Mouse (Mus musculus) forebrain, embryonic 12.5 days (tissue): ENCODE measurements around the gene Setd4. TPM values are rescaled to one million over a fixed set of nuclear protein-coding genes. Genes with fewer than 3 reads are reported as not detected.
"Not testable (repeated sequence)": the region's sequence is repeated elsewhere in the genome, so short reads cannot be mapped to it uniquely, and the experiment has no call there.

Experiments
- ATAC-seq: fragments of 200-750 bp; cut with Nextera tagmentation; 2 replicates; pipeline ENCODE4 v1.8.0; 2017; ENCODE audit warnings: moderate TSS enrichment; ENCODE audit not compliant: low FRiP score
- H3K27ac ChIP-seq: fragments of 300-500 bp; sonication (generic); 2 replicates; pipeline ENCODE4 v1.5.1; 2016; ENCODE audit warnings: mild to moderate bottlenecking
- H3K27me3 ChIP-seq: fragments of 300-500 bp; sonication (generic); 2 replicates; pipeline ENCODE4 v1.6.1; 2016; ENCODE audit warnings: mild to moderate bottlenecking
- H3K36me3 ChIP-seq: fragments of 300-500 bp; sonication (generic); replicated peaks from 2 replicates; pipeline ENCODE4 v1.6.1; 2016; ENCODE audit warnings: mild to moderate bottlenecking
- H3K4me1 ChIP-seq: fragments of 300-500 bp; sonication (generic); 2 replicates; pipeline ENCODE4 v1.6.1; 2016
- H3K4me2 ChIP-seq: fragments of 300-500 bp; sonication (generic); 2 replicates; pipeline ENCODE4 v1.6.1; 2016; ENCODE audit warnings: mild to moderate bottlenecking, moderate library complexity
- H3K4me3 ChIP-seq: fragments of 300-500 bp; sonication (generic); replicated peaks from 2 replicates; pipeline ENCODE4 v1.5.1; 2016; ENCODE audit warnings: mild to moderate bottlenecking
- H3K9ac ChIP-seq: fragments of 300-500 bp; sonication (generic); 2 replicates; pipeline ENCODE4 v1.6.1; 2016; ENCODE audit warnings: mild to moderate bottlenecking
- H3K9me3 ChIP-seq: fragments of 300-500 bp; sonication (generic); 2 replicates; pipeline ENCODE4 v1.6.1; 2016
- whole genome bisulfite sequencing: fragments of 180-500 bp; shearing (Covaris S2); methylation state at CpG from one replicate; pipeline ENCODE4 v1.1.7; 2016; 5-methylcytosine and 5-hydroxymethylcytosine counted together
- polyA plus RNA-seq: library from polyadenylated mRNA; unstranded; fragments of >200 nt; fragmentation: Nextera tagmentation; extraction: Ambion mirVana; gene quantifications from 2 replicates; pipeline ENCODE4 v1.2.1, GENCODE M21; 2016

The Setd4 gene
- polyA plus RNA-seq: 15.8 and 17.2 TPM in 2 replicates

DNA sequence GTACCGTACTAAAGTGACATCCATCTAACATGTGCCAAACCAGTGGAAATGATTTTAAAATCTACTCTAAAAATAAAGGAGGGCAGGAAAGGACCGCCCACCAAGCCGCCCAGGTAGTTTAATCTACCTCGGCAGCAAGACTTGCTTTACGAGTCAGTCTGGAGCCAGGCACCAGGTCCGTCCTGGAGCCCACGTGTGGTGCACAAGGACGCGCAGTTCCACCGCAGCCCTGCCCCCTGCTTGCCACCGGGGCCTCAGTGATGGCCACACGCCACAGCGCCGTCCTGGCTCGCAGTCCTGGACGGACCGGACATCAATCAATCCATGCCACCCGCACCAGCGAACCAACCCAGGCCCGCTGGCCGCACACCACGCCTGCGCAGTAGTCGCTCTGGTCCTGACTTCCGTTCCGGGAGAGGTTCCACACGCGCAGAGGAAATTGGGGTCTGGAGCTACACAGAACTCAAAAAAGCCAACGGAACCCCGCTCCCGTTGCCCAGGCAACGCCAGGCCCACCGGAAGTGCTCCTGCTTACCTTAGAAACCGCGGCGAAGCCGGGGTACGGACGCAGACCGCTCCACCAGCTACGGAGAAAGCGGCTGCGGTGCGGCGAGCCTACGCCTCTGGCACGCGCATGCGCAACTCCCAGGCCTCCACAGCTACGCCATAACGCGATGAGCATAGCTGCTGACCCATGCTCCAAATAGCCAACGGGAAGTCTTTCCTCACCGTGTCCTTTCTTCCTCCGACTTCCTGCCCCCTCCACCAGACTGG is at the start of gene Setd4:
TSS of gene Setd4 (minus strand) at position 625 of the 774 bp plus-strand sequence.
- Histone ChIP-seq H3K27ac (peak within 1 kb of the TSS; percentile 94), H3K27me3 (peaks cover 4% of the 10 kb centered on the region; the same call in 1 of the 2 replicates), H3K36me3 (no peaks in the 10 kb centered on the region), H3K4me2 (peak within 1 kb of the TSS; percentile 90), H3K9me3 (no peaks in the 10 kb centered on the region), H3K4me1 (peaks cover 20% of the 10 kb centered on the region), H3K9ac (peak within 1 kb of the TSS; percentile 74), H3K4me3 (peak within 1 kb of the TSS; percentile 62)
- 2% methylated on average over 55 of the region's 55 CpGs for WGBS
- peak; percentile 90 for ATAC-seq

DNA sequence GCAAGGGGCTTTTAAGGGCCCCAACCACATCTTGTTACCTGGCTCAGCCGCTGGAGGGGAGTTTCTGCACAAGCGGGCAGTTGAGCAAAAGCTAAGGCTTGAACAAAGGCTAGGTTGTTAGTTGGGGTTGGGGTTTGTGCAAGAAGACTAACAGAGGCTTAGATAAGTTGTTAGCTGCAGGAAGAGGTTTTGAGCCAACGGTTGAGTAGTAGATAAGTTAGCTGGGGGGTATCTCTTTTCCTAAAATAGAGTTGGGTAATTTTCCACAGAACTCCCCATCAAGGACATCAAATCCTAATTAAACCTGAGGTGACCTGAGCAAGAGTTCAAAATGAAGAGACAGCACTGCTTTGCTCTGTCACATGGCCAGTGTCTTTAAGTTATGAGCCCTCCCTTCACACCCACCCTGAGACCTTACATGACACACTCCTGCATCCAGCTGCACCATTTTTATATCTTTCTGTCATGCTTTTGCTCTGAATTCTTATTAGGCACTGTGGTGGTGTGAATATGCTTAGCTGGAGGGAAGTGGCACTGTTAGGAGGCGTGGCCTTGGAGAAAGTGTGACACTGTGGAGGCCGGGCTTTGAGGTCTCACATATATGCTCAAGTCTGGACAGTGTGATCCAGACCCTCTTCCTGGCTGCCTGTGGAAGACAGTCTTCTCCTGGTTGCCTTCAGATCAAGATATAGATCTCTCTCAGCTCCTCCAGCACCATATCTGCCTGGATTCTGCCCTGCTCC is 44.7 kb upstream of the Setd4 start:
- H3K27ac ChIP-seq: no peak overlapping the region
- no peaks in the 10 kb centered on the region for H3K9me3 ChIP-seq
- H3K4me3 ChIP-seq: no peak overlapping the region
- ATAC-seq: no peak
- H3K4me2 ChIP-seq: no peak overlapping the region
- 88% methylated on average over 5 of the region's 5 CpGs for WGBS
- no peaks in the 10 kb centered on the region for H3K4me1 ChIP-seq
- H3K27me3 ChIP-seq: no peaks in the 10 kb centered on the region; the same call in 1 of the 2 replicates
- H3K9ac ChIP-seq: no peak overlapping the region
- H3K36me3 ChIP-seq: no peaks in the 10 kb centered on the region

DNA sequence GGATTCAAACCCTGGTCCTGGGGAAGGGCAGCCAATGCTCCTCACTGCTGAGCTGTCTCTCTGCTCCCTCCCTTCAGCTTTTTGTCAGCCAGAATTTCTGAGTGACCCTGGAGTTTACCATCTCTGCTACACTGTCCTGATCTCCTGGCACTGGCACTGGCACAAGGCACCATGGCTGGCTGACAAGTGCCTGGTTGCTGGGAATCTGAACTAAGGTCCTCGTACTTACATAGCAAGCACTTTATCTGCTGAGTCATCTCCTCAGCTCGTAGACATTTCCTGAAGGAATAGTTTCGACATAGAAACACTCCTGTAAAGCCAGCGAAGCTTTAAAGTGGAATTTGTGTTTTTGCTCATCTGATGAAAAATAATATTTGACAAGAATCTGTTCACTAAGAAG is 40.1 kb upstream of the Setd4 start:
- Histone ChIP-seq H3K36me3 (no peaks in the 10 kb centered on the region), H3K4me2 (no peak overlapping the region), H3K9ac (no peak overlapping the region), H3K27ac (no peak overlapping the region), H3K9me3 (no peaks in the 10 kb centered on the region), H3K27me3 (no peaks in the 10 kb centered on the region), H3K4me1 (no peaks in the 10 kb centered on the region), H3K4me3 (no peak overlapping the region)
- WGBS: 78% methylated on average over 4 of the region's 4 CpGs
- no peak for ATAC-seq

DNA sequence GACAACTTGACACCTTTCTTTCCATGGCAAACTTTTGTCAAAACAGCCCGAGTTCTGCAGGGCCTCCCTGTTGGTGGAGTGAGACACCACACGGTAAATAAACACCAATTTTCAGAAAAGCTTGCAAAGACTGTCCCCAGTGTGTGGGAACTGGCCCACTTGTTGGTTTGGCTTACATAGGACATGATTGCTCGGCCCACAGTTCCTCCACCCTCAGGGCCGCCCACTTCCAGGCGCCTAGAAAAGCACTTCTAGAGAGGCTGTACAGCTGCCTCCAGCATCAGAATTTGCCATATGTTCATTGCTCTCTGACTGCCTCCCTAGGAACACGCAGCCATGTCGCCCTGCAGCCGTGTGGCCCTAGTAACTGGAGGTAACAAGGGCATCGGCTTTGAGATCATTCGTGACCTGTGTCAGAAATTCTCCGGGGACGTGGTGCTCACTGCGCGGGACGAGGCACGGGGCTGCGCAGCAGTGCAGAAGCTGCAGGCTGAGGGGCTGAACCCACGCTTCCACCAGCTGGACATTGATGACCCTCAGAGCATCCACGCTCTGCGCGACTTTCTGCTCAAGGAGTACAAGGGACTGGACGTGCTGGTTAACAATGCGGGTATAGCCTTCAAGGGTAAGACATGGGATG is 24.0 kb upstream of the Setd4 start, which contains the start of gene Gm5678:
TSS of gene Gm5678 (plus strand) at position 337 of the 640 bp plus-strand sequence.
- Histone ChIP-seq H3K9ac (no peak within 1 kb of the TSS), H3K36me3 (no peaks in the 10 kb centered on the region), H3K27me3 (no peaks in the 10 kb centered on the region), H3K4me2 (no peak within 1 kb of the TSS), H3K4me3 (no peak within 1 kb of the TSS), H3K27ac (no peak within 1 kb of the TSS), H3K9me3 (no peaks in the 10 kb centered on the region), H3K4me1 (no peaks in the 10 kb centered on the region)
- ATAC-seq: no peak
- 85% methylated on average over 23 of the region's 23 CpGs for WGBS

DNA sequence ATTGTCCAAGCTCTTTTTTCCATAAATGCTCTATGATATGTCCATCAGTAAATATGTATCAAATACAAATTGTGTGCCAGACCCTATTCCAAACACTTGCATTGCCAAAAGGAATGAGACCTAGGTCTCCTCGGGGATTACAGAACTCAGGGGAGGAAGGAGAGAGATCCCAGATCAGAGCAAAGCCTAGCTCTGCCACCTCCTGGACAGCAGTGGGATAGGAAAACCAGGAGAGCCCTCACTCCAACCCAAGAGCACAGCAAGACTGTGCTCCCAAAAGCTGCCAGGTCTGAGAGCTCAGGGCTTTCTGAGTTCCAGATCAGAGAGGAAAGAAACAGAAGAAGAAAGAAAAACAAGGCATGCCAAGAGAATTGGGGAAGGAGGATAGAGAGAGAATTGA is 22.9 kb upstream of the Setd4 start:
- 19% methylated on average over 1 of the region's 1 CpGs for WGBS
- Histone ChIP-seq H3K36me3 (no peaks in the 10 kb centered on the region), H3K4me3 (no peak overlapping the region), H3K4me1 (no peaks in the 10 kb centered on the region), H3K27me3 (no peaks in the 10 kb centered on the region), H3K9me3 (no peaks in the 10 kb centered on the region), H3K4me2 (no peak overlapping the region), H3K27ac (no peak overlapping the region), H3K9ac (no peak overlapping the region)
- ATAC-seq: no peak

DNA sequence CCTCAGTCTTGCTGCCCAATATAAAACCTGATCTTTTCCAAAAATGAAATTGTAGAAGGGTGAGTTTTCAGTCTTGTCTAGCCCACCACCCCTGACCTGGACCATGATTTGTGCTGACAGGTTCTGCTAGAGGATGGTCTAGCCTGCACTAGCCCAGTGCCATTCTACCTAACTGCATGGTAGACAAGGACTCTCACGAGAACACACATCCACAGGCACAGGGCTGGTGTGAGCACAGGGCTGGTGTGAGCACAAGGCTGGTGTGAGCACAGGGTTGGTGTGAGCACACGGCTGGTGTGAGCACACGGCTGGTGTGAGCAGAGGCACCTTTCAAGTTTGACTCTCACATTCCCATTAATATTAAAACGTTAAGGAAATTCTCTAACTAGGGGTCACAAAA is 20.8 kb upstream of the Setd4 start:
- WGBS: 82% methylated on average over 4 of the region's 4 CpGs
- H3K4me3 ChIP-seq: no peak overlapping the region
- H3K9me3 ChIP-seq: no peaks in the 10 kb centered on the region
- no peak overlapping the region for H3K9ac ChIP-seq
- H3K4me1 ChIP-seq: no peaks in the 10 kb centered on the region
- no peak overlapping the region for H3K4me2 ChIP-seq
- no peaks in the 10 kb centered on the region for H3K27me3 ChIP-seq
- no peak overlapping the region for H3K27ac ChIP-seq
- ATAC-seq: no peak
- no peaks in the 10 kb centered on the region for H3K36me3 ChIP-seq

DNA sequence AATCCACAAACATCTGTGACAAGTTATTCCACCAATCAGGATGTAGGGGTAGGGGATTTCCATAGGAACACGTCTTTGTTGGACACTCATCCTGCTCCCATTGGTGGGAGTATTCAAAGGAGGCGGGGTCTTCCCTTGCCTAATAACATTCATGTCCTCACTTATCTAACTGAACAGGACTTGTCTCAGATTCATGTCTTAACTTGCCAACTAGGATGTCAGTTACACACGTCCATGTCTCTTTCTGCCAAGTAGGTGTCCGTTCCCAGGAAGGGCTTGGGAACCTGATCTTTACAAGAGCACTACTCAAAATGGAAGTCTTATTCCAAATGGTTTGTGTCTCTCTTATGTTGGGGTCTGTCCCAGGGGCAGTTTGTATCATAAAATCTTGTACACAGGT is 19.9 kb upstream of the Setd4 start:
- H3K4me3 ChIP-seq, H3K4me1 ChIP-seq, H3K36me3 ChIP-seq, H3K27me3 ChIP-seq, H3K4me2 ChIP-seq, H3K9me3 ChIP-seq, H3K9ac ChIP-seq, ATAC-seq, H3K27ac ChIP-seq: not testable (repeated sequence)
- WGBS: 88% methylated on average over 4 of the region's 4 CpGs

DNA sequence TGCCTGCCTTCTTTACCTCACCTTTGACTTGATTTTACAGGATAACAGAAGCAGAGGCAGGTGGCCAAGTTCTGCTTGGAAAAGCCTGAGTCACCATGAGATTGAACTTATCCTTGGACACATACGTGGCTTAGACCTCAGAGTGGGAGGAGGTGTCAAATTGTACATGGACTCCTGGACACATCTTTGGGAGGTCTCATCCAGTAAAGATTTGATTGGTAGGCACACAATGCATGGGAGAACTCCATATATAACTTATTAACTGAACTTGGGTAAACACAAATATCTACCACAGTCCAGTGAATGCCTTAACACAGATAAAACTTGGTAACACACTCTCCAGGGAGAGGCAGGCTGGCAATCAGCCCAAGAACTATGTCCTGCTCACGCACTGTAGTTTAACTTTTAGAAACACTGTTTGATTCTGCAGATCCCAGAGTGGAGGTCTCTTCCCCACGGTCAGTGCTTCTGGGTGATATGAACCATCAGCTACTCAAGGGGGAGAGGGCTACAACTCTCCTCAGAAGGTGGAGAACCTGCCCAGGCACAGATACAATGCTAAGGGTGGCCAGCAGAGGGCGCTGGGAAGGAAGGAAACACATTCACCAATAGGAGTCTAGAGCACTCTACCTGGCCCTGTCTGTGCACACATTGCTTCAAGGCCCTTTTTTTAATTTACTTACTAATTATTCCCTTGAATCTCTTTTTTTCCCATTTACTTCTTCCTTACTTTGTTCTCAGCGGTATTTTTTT is 11.4 kb upstream of the Setd4 start:
- H3K36me3 ChIP-seq: peaks cover 14% of the 10 kb centered on the region
- ATAC-seq: no peak
- H3K27me3 ChIP-seq: no peaks in the 10 kb centered on the region
- H3K27ac ChIP-seq: no peak overlapping the region
- no peaks in the 10 kb centered on the region for H3K4me1 ChIP-seq
- WGBS: 40% methylated on average over 5 of the region's 5 CpGs
- H3K4me2 ChIP-seq: no peak overlapping the region
- no peak overlapping the region for H3K9ac ChIP-seq
- no peak overlapping the region for H3K4me3 ChIP-seq
- no peaks in the 10 kb centered on the region for H3K9me3 ChIP-seq

DNA sequence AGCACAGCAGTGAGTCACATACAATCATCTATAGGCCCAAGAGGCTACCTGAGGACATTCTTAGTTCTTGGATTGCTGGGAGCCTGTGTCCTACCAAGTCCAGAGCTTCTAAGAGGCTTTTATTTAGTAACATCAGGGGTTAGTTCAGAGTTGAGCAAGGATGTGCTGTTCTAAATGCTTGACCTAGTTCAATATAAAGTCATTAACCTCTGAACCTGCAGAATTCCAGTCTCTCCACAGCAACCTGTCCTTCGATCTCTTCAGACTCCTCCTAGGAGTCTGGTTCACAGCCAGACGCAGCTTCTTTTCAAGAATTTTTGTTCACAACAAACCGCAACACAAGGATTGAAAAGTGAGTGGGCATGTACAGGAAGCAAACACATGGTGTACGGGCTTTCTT is 7.1 kb upstream of the Setd4 start:
- Histone ChIP-seq H3K4me1 (peaks cover 13% of the 10 kb centered on the region), H3K36me3 (peaks cover 19% of the 10 kb centered on the region), H3K4me2 (no peak overlapping the region), H3K27me3 (no peaks in the 10 kb centered on the region), H3K4me3 (no peak overlapping the region), H3K27ac (no peak overlapping the region), H3K9ac (no peak overlapping the region), H3K9me3 (no peaks in the 10 kb centered on the region)
- WGBS: 94% methylated on average over 4 of the region's 4 CpGs
- ATAC-seq: no peak

DNA sequence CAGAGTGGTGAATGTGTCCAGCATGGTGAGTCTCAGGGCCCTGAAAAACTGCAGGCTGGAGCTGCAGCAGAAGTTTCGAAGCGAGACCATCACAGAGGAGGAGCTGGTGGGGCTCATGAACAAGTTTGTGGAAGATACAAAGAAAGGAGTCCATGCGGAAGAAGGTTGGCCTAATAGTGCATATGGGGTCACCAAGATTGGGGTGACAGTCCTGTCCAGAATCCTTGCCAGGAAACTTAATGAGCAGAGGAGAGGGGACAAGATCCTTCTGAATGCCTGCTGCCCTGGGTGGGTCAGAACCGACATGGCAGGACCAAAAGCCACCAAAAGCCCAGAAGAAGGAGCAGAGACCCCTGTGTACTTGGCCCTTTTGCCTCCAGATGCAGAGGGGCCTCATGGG is 5.9 kb upstream of the Setd4 start:
- no peak overlapping the region for H3K4me2 ChIP-seq
- ATAC-seq: no peak
- H3K4me1 ChIP-seq: peaks cover 15% of the 10 kb centered on the region
- no peaks in the 10 kb centered on the region for H3K9me3 ChIP-seq
- no peak overlapping the region for H3K9ac ChIP-seq
- WGBS: 94% methylated on average over 4 of the region's 4 CpGs
- H3K4me3 ChIP-seq: no peak overlapping the region
- no peak overlapping the region for H3K27ac ChIP-seq
- peaks cover 4% of the 10 kb centered on the region; the same call in 1 of the 2 replicates for H3K27me3 ChIP-seq
- peaks cover 19% of the 10 kb centered on the region for H3K36me3 ChIP-seq

DNA sequence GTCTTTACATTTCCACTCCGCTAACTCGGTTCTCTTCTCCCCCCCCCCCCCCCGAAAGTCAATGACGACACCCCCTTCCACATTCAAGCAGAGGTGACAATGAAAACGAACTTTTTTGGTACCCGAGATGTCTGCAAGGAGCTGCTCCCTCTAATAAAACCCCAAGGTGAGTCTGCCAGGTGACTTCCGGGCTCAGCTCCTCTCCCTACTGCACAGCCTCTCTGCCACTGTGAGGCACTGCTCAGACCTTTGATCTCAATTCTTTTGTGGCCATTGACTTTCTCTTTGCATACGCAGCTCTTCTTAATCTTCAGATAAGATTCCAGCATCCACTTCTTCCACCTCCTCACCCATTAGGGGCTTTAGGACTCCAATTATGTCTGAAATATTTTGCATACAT is 4.9 kb upstream of the Setd4 start:
- ATAC-seq: no peak
- no peak overlapping the region for H3K9ac ChIP-seq
- H3K9me3 ChIP-seq: no peaks in the 10 kb centered on the region
- peaks cover 4% of the 10 kb centered on the region; the same call in 1 of the 2 replicates for H3K27me3 ChIP-seq
- H3K4me2 ChIP-seq: peak overlapping the region; percentile 76
- peaks cover 23% of the 10 kb centered on the region for H3K4me1 ChIP-seq
- 73% methylated on average over 8 of the region's 8 CpGs for WGBS
- H3K36me3 ChIP-seq: peaks cover 19% of the 10 kb centered on the region
- H3K4me3 ChIP-seq: peak overlapping the region; percentile 63
- no peak overlapping the region for H3K27ac ChIP-seq

DNA sequence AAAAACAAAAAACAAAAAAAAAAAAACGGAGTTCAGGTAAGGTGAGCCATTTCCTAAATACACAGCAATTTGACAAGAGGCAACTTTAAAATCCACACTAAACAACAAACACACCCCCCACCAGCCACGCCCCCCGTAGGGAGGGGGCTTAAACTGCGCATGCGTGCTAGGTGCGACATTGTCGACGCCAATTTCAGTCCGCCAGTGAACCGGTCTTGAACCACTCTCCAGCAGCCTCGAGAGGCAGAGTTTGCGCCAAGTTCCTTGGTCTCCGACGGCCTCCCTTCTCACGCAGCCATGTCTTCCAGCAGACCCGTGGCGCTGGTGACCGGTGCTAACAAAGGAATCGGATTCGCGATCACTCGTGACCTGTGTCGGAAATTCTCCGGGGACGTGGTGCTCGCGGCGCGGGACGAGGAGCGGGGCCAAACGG is 3.8 kb upstream of the Setd4 start:
- Histone ChIP-seq H3K36me3 (peaks cover 19% of the 10 kb centered on the region), H3K9ac (peak overlapping the region; percentile 69), H3K4me1 (peaks cover 26% of the 10 kb centered on the region), H3K4me3 (peak overlapping the region; percentile 63), H3K9me3 (no peaks in the 10 kb centered on the region), H3K27ac (peak overlapping the region; percentile 64), H3K4me2 (peak overlapping the region; percentile 76), H3K27me3 (peaks cover 4% of the 10 kb centered on the region; the same call in 1 of the 2 replicates)
- peak; percentile 52 for ATAC-seq
- under 1% methylated on average over 32 of the region's 32 CpGs for WGBS
